Mouse (Mus musculus) liver, embryonic 14.5 days (tissue): ENCODE measurements at regions not wholly inside any gene's neighbourhood (a gene's known extent, or its start where the extent isn't known, plus 50 kb on each side); places are given as distances from the start of the nearest gene placed in this dataset.

ENCODE experiments used
- ATAC-seq: fragments of 200-750 bp; cut with Nextera tagmentation; 2 replicates; pipeline ENCODE4 v1.8.0; 2017; ENCODE audit warnings: moderate number of reproducible peaks, mild to moderate bottlenecking, moderate library complexity; ENCODE audit not compliant: insufficient read depth
- DNase-seq, 3 experiments: peaks; one replicate each; pipeline ENCODE4 v3.0.0-alpha.2; 2012 to 2013; ENCODE audit warnings: low read depth in 3 of 3, low spot score in 3 of 3
- H3K27ac ChIP-seq: fragments of 300-500 bp; sonication (generic); 2 replicates; pipeline ENCODE4 v1.5.1; 2014; ENCODE audit warnings: moderate library complexity, mild to moderate bottlenecking, control low read depth, inconsistent platforms
- H3K27me3 ChIP-seq: fragments of 300-500 bp; sonication (generic); 2 replicates; pipeline ENCODE4 v1.6.1; 2014; ENCODE audit warnings: mild to moderate bottlenecking, low read length, moderate library complexity; ENCODE audit not compliant: control insufficient read depth, insufficient read depth
- H3K36me3 ChIP-seq: fragments of 300-500 bp; sonication (generic); replicated peaks from 2 replicates; pipeline ENCODE4 v1.6.1; 2014; ENCODE audit warnings: low read depth; ENCODE audit not compliant: control insufficient read depth, insufficient read depth
- H3K4me1 ChIP-seq, 2 experiments: fragments of 200-500 bp in 1 of 2; fragments of 300-500 bp in 1 of 2; sonication (generic) in 1 of 2; replicated peaks; 2 replicates each; pipeline ENCODE4 v1.6.1; 2012 to 2014; ENCODE audit warnings: antibody characterized with exemption in 1 of 2, inconsistent platforms in 1 of 2, low read length in 1 of 2; ENCODE audit not compliant: control insufficient read depth in 2 of 2, insufficient read depth in 2 of 2
- H3K4me2 ChIP-seq: fragments of 300-500 bp; sonication (generic); 2 replicates; pipeline ENCODE4 v1.6.1; 2014; ENCODE audit warnings: low read depth, mild to moderate bottlenecking, control low read depth, moderate library complexity
- H3K4me3 ChIP-seq, 2 experiments: fragments of 200-500 bp in 1 of 2; fragments of 300-500 bp in 1 of 2; sonication (generic) in 1 of 2; 2 replicates each; pipeline ENCODE4 v1.5.1; 2012 to 2014; ENCODE audit warnings: low read depth in 2 of 2, low read length in 2 of 2, mild to moderate bottlenecking in 2 of 2, control low read depth in 1 of 2, inconsistent platforms in 1 of 2, moderate library complexity in 1 of 2; ENCODE audit not compliant: insufficient read depth in 1 of 2
- H3K9ac ChIP-seq: fragments of 300-500 bp; sonication (generic); replicated peaks from 2 replicates; pipeline ENCODE4 v1.6.1; 2014; ENCODE audit warnings: mild to moderate bottlenecking, control low read depth, moderate library complexity
- H3K9me3 ChIP-seq: fragments of 300-500 bp; sonication (generic); 2 replicates; pipeline ENCODE4 v1.6.1; 2016; ENCODE audit warnings: low read length, mixed read lengths; ENCODE audit not compliant: control insufficient read depth
- CTCF ChIP-seq: IDR thresholded peaks from 2 replicates; pipeline ENCODE4 v1.5.1; 2016; ENCODE audit warnings: antibody characterized with exemption, low read depth, control low read depth
- EP300 ChIP-seq: IDR thresholded peaks from 2 replicates; pipeline ENCODE4 v1.6.1; 2016; ENCODE audit warnings: antibody characterized with exemption, low read depth
- WGBS: fragments of 180-500 bp; shearing (Covaris S2); extraction: QIAGEN DNeasy Blood & Tissue Kit; methylation state at CpG from one replicate; pipeline ENCODE4 v1.1.7; 2014; ENCODE audit not compliant: insufficient replicate concordance; 5-methylcytosine and 5-hydroxymethylcytosine counted together

- Histone ChIP-seq H3K9ac (no peak overlapping the region), H3K4me1 (no peaks in the 10 kb centered on the region), H3K27me3 (no peaks in the 10 kb centered on the region), H3K36me3 (no peaks in the 10 kb centered on the region), H3K4me2 (no peak overlapping the region), H3K9me3 (no peaks in the 10 kb centered on the region), H3K4me3 (no peak overlapping the region), H3K27ac (no peak overlapping the region)
- WGBS: 63% methylated on average over 6 of the region's 6 CpGs
- DNase-seq (no peak), ATAC-seq (no peak)
- TF ChIP-seq EP300: no peak
- no peak for TF ChIP-seq CTCF
Measured at GRCm38 (mm10) chr13:32465041-32465682, 126.6 kb upstream of the Gmds start.

- no peak overlapping the region for H3K4me2 ChIP-seq
- ATAC-seq (no peak), DNase-seq (no peak)
- H3K9ac ChIP-seq: no peak overlapping the region
- no peaks in the 10 kb centered on the region for H3K27me3 ChIP-seq
- H3K4me1 ChIP-seq: no peaks in the 10 kb centered on the region
- TF ChIP-seq CTCF: no peak
- no peak for TF ChIP-seq EP300
- 58% methylated on average over 11 of the region's 11 CpGs for WGBS
- H3K36me3 ChIP-seq: no peaks in the 10 kb centered on the region
- H3K27ac ChIP-seq: no peak overlapping the region
- H3K9me3 ChIP-seq: no peaks in the 10 kb centered on the region
- no peak overlapping the region for H3K4me3 ChIP-seq
Measured at GRCm38 (mm10) chr13:32454419-32455146, 116.0 kb upstream of the Gmds start.

GRCm38 (mm10) chr13:32449710-32450417 lies 111.3 kb upstream of the Gmds start:
- ATAC-seq (no peak), DNase-seq (no peak)
- no peaks in the 10 kb centered on the region for H3K27me3 ChIP-seq
- H3K36me3 ChIP-seq: no peaks in the 10 kb centered on the region
- TF ChIP-seq EP300 (no peak), CTCF (no peak)
- no peak overlapping the region for H3K27ac ChIP-seq
- H3K4me3 ChIP-seq: no peak overlapping the region
- no peak overlapping the region for H3K9ac ChIP-seq
- WGBS: 55% methylated on average over 8 of the region's 8 CpGs
- no peak overlapping the region for H3K4me2 ChIP-seq
- H3K4me1 ChIP-seq: no peaks in the 10 kb centered on the region
- H3K9me3 ChIP-seq: no peaks in the 10 kb centered on the region

DNA sequence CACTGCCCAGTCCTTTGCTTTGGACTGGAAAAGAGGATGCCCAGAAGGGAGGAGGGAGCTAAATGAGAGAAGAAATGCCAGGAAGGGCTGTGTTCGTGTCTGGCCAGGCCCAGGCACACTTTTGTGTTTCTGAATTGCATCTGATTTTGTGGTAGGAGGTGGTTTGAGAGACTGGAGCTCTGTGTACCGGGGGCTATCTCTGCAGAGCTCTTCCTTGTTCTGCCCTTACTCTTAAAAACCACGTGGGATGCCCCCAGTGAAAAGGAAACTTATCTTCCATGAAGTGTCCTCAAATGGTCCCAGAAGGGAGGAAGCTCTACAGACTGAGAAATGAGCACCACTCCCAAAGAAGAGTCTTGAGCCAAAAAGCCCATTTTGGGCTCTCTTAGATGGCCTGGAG lies 106.0 kb upstream of the Gmds start:
- Histone ChIP-seq H3K4me2 (no peak overlapping the region), H3K27me3 (no peaks in the 10 kb centered on the region), H3K4me3 (no peak overlapping the region), H3K36me3 (no peaks in the 10 kb centered on the region), H3K9me3 (no peaks in the 10 kb centered on the region), H3K27ac (no peak overlapping the region), H3K4me1 (no peaks in the 10 kb centered on the region), H3K9ac (no peak overlapping the region)
- WGBS: 30% methylated on average over 3 of the region's 3 CpGs
- no peak for TF ChIP-seq CTCF
- TF ChIP-seq EP300: no peak
- DNase-seq (no peak), ATAC-seq (no peak)

- 68% methylated on average over 13 of the region's 13 CpGs for WGBS
- no peak overlapping the region for H3K27ac ChIP-seq
Measured at GRCm38 (mm10) chr13:32442025-32442424, 103.5 kb upstream of the Gmds start.

More at GRCm38 (mm10) chr13:32442025-32442424, 103.5 kb upstream of the Gmds start:
- no peaks in the 10 kb centered on the region for H3K27me3 ChIP-seq
- ATAC-seq: no peak
- H3K9me3 ChIP-seq: no peaks in the 10 kb centered on the region
- no peak overlapping the region for H3K4me2 ChIP-seq
- no peak for DNase-seq
- H3K9ac ChIP-seq: no peak overlapping the region
- TF ChIP-seq CTCF: no peak
- TF ChIP-seq EP300: no peak
- H3K4me1 ChIP-seq: no peaks in the 10 kb centered on the region
- H3K36me3 ChIP-seq: no peaks in the 10 kb centered on the region
- H3K4me3 ChIP-seq: no peak overlapping the region
